Mouse (Mus musculus) retina, postnatal 7 days (tissue): Measurements from ENCODE around the gene Grip1.

Experiments
- DNase-seq: peaks from one replicate; pipeline ENCODE4 v3.0.0-alpha.2; 2012; ENCODE audit warnings: low read depth, low spot score

Grip1 gene

DNA sequence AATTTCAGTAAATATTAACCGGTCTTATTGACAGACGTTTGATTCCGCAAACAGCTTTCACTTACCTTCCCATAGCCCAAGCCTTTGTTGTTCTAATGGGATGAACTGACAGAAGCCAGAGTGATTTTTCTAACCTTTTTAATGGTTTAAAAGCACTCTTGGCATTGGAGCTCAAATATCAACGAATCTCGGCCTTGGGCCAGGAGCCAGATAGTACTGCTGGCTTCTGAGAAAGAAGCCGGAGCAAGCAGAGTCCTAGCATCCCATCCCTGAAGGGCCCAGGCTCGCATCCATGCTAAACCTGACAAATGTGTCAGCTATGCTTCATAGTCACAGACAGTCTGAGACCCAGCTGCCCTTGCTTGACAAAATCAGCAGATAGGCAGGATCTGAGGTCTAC, 302.6 kb downstream of the Grip1 start:
- no peak for DNase-seq

DNA sequence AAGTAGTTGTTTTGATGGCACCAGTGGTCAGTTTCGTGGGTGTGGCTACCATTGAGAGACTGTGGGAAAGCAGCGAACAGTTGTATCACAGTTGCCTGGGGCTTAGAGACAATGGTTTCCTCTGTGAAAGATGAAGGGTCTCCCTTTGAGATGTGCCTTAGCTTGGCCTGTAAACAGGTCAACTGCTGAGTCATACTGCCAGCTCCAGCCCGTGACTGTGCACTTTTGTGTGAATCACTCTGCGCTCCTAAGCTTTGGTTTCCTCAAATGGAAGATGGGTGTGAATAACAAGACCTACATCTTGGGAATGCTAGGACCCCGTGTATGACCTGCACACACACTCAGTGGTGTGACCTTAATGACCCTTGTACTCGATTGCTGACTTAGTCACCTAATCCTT, 303.6 kb downstream of the Grip1 start:
- DNase-seq, result no peak

DNA sequence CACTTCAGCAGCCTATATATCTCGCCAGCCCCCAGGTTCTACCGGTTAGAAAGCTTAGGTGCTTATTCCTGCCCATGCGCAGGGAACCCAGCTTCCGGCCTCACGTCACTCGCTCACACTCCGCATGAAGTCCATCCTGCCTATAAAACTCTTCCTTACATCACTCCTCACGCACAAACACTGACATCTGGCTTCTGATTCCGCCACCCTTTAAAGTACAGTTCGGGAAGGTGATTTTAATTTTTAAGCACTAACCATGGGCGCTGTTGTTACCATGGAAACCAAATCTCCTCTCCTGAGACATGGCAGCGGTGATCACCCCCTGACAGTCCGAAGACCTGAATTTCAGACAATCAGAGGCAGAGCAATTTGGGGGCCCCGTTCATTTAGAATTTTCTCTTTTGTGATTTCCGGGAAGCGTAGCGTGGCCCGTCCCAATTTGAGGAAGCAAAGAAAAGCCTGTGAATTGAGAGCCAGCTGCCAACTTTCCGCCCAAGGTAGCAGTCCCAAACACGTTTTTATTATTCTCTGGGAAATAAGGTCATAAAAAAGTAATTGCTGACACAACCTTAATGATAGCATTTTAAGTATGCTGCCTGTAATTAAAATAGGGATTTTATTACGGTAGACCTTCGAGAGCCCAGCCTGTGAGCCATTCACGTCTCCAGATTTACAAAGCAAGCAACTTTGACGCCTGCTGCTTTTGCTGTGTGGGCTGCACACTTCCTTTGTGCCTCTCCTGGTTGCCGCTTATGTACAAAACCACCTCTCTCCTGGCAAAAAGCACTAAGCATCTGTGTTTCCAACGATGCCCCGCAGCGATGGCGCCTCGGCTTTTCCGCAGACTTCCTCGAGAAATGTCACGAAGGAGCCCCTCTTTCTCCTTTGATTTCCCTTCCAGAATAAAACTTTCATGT, 308.1 kb downstream of the Grip1 start:
- DNase-seq, result no peak

DNA sequence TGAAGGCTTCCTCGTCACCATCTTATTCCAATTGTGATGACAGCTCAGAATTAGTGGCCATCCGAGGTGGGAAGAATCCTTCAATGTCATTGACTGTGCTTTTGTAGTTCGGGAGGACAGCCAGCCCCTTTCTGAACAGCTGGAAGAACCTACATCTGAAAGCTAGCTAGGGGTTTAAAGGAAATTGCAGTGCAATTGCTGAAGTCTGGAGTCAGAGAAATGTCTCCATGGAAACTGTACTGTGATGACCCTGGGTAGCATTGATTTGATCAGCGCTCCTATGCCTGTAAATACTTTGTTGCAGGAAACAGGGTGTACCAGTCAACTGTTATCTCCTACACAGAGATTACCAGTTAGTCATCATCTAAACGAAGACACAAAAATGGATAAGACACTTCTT, 325.2 kb downstream of the Grip1 start:
- DNase-seq, result no peak

DNA sequence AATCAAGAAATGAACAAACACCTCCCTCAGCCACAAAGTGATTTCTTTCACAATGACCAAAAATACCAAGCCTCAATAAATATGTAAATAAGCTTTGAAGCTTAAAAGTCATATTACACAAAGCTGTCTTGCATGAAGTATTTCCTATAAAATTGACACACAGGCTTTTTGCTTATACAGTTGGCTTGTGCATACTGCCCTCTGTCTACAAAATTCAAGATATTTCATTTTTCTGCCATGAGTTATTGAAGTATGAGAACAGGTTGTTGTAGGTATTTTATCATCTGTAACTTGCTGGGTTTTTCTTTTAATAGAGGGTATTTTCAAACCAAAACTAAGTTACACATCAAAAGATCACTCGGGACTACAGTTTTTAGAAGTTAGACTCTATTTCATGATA, 326.0 kb downstream of the Grip1 start:
- DNase-seq, result no peak

DNA sequence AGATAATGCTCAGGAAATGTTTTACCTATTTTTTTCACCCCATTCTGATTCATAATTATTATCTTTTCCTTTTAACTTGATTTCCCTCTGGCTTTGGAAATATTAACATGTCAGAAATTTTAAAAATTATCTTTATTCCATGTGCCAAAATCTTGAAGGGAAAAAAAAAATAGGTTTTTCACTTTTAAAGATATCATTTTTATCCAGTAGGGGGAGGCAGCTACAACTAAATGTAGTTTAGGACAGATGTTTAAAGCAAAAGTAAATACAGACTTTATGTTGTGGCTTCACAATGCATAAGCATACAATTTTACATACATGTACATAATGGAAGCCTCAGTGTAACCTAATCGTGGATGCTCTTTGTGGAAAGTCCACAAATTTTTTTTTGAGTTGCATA, 336.9 kb downstream of the Grip1 start:
- no peak for DNase-seq

DNA sequence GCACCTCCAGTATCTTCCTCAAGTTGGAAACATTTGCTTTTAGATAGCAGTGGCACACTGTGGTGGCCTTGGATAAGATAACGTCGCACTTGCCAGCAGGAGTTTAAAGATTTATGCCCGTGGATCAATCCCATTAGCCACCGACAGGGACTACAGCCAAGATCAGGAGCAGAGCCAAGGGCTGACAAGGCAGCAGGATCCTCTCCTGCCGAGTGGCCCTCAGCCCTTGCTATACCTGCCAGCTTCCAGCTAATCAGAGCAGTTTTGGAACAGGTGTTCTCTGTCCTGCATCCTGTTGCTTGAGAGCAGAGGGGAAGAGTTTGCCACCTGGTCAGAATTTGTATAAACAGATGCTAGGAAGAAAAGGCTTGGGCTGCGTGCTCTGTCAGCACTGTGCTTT, 348.8 kb downstream of the Grip1 start:
- no peak for DNase-seq

DNA sequence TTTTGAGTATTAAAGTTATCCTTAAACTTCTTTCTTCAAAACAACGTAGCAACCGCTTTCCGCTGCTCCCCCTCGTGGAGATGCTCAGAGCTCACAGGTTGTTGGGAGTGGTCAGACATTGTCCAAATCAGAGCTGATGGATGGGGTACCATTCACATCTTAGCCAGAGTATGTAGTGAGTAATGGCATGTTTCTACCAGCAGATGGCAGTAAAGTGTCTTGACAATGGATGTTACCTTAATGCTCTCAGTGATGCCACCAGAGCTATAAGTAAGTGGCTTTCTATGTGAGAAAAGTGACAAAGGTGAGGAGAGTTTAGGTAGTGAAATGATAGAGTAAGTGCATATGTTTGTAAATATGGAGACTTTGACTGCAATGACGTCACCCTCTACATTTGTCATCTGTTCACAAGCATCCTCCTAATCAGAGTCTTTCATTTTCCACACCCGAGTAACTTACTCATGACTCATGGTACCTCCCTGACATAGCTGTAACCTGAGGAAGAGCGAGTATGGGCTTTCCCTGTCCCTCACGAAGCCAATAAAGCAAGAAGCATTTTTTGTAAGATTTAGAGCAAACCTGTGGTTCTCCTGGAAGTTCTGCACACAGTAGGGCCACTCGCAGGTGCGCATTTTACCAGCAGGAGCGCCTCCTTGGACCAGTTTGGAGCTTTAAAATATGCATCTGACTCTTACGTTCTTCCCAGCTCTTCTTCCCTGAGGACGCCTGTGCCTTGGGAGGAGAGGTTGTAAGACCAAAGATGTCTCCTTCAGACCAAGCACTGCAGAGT, 350.2 kb downstream of the Grip1 start:
- peak; percentile 65 for DNase-seq

DNA sequence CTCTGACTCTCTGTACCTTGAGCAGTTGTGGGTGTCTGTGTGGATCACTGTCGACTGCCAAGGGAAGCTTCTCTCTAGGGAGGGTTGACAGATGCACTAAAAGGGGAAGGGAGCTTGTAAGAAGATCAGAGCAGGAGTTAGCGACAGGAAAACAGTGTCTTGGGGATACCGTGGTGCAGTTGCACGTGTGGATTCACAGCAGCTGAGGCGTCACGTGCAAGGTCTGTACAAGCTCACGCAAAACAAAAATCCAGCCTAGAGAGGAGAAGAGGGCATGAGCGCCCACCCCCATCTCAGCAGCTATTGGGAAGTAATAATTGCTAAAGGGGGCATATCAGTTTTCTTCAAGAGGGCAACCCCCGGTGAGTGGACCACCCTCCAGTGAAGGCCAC, 350.8 kb downstream of the Grip1 start:
- DNase-seq, result no peak

DNA sequence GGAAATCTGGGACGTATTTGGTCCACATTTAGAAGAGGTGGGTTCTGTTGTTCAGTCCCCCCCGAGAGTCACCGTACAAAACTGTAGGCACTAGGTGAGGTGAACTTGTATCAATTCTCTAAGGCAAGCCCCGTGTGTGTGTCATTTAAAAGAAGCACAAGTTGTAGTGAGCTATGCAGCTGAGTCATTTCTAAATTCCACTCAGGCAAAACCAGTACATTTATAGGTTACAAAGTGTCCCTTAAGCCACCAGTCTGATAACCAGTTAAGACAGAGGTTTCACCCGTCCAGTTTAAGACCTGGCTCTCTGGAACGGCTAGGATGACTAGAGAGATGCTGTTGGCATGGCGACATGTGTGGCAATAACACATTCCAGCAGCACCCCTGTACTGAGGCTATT, 351.5 kb downstream of the Grip1 start:
- DNase-seq, result no peak

DNA sequence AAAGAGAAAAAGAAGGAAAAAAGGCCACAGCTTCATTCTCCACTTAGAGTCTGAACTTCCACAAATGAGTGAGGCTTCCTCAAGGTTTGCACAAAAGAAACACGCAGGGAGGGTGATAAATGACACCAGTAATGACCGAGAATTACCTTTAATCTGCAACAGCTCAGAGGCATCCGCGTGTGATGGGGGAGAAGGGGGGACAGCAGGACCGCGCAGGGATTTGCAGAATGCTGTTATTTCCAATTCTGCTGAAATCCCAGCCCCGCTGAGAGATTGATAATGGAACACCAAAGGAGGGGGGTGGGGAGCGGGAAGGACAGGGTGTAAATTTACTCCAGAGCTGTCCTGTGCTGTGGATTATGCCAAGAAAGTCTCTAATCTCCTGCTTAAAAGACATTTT, 352.5 kb downstream of the Grip1 start:
- DNase-seq, result no peak

DNA sequence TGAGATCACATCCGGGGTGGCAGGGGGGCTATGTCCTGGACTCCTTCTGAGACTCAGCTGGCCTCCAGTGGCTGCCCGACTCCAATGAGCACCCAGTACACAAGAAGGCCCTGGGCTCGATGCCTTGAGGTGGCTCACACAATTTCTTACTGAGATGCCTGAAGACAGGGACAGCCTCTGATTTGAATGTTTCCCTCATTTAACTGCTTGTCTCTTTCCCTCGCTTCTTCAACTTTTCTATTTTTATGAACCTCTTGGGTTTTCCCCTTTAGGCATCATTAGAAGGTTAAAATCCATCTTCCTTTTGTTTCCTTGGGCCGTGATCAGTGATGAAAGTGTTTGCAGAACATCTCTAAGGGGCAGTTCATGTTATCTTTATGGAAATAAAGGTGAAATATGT, 354.8 kb downstream of the Grip1 start:
- DNase-seq, result no peak

DNA sequence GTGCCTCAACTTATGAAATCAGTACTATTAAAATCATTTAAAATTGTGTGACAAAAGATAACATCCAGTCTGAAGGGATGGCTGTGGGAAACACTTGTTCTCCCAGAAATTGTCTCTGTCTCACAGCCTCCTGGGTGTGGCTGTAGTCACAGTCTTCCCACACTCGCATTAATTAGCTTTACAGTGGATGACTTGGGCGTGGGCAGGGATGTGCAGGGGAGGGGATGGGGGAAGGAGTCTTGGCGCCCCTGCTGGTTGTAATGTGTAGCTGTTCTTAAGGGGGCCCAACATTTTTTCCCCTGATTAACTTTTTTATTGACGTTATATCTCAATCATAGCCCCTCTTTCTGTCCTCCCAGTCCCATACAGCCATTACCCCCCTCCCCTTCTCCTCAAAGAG, 360.5 kb downstream of the Grip1 start:
- no peak for DNase-seq

DNA sequence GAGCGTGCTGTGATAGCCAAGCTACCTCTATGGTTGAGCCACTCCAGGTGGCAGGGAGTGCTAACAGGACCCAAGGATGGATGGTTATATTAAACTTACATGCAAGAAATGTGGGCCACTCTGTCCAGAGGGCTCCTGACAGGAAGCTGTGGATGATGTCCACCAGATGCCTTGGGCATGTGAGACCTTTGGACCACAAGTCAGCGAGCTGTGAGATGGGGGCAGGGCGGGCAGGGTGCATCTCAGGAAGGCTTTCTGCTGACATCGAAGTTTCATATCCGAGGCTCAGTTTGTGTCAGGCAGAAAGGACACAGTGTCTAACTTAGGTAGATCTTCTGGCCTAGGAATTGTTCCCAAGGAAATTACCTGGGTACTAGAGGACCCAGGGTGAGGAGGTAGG, 362.4 kb downstream of the Grip1 start:
- DNase-seq, result no peak

DNA sequence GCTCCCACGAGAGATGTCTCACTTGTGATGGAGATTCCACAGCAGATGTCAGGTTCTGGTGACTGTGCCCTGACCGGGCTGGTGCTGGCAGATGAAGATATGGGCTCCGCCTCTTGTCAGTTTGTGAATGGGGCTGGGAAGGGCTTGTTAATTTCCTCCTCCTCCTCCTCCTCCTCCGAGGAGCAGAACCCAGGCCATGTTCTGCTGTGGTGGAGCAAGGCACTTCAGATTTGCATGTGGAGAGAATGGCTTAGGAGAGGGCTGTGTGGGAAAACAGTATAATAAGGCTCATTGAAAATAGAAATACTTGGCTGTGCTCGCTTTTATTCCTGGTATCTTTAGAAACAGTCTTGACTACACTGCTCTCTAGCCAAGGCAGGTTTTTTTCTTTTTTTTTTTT, 364.8 kb downstream of the Grip1 start:
- no peak for DNase-seq

DNA sequence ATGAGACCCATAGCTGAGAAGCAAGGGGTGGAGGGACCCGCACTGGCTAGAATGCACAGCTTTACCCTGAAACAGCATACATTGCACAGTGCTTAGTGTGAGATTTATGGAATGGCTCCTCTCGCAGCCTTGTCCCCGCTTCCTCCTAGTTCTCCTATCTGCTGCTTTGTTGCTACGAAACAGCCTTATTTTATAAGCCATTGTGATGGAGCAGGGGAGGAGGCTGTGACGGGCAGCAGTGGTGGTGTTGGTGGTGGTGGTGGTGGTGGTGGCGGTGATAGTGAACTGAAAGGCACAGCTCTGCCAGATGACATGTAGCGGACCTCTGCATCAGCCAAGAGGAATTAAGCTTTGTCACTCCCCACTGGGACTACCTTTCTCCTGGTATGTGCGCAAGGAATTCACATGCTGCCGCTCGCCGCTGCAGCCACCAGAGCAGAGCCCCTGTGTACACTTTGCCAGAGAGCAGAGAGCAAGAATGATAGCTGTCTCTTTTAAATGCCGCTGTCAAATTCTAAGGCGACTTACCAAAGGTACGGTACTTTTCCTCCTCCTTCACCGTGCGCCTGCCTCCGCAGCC, 365.6 kb downstream of the Grip1 start:
- no peak for DNase-seq

DNA sequence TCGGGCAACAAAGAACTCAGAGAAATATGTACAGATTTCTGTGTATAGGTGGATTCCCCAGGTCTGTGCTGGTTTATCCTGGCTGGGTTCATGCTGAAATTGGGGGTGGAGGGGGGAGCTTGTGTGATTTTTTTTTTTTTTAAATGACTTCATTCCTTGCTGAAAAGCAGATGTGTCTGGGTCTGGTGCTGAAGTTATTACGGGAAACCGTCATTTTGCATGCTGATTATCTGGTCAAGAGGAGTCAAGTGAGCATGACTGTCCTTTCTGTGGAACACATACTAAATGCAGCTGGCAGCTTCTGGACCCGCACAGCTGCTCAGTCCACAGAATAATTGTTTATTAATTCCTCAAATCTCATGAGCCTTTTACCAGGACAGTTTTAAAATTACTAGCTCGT, 366.1 kb downstream of the Grip1 start:
- no peak for DNase-seq

DNA sequence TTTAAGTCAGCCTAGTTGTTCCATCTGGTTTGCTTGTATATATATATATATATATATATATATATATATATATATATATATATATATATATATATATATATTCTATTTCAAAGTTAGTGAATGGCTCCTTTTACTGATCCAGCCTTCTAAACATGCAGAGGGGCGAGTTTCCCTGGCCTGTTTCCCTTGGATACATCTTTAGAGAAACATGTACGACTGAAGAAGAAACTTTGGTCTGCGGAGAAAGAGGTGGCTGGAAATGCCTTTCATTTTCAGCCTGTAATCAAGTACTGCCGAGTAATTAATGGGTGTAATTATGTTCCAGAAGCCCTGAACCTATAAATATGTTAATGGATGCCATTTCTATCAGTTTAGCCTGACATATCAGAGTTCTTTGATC, 366.8 kb downstream of the Grip1 start:
- DNase-seq, result no peak

DNA sequence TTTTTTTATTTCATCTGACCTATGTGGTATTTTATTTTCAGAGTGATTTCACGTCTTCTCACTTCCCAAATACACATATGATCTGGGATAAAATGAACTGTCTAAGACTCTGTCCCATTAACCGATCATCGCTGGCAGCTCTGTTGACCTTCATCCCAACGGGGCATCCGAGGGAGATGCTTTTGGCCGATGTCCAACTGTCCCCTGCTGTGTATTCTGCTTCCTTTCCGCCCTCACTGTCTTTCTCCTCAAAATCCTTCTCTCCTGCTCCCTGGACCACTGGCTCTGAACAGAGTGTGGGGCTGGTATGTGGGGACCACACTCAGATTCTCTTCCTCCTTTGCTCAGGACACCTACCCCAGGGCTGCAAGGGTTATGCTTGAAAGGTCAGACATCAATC, 370.1 kb downstream of the Grip1 start:
- DNase-seq, result no peak

DNA sequence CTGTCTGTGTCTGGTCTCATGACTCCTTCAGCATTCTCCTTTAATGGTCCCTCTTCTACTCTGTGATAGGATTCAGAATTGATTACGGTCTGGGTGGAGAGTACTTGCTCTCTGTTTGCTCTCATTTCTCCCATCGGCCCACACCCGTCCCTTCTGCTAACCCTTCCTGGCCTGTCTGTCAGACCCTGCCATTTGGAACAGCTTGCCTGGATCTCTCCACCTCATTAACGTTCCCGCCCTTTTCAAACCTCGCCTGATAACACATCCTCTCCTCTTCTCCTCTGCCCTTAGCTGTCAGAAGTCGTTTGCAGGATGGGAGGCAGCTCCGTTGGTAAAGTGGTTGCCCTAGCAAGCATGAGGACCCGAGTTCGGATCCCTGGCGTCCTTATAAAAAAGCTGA, 370.9 kb downstream of the Grip1 start:
- no peak for DNase-seq

DNA sequence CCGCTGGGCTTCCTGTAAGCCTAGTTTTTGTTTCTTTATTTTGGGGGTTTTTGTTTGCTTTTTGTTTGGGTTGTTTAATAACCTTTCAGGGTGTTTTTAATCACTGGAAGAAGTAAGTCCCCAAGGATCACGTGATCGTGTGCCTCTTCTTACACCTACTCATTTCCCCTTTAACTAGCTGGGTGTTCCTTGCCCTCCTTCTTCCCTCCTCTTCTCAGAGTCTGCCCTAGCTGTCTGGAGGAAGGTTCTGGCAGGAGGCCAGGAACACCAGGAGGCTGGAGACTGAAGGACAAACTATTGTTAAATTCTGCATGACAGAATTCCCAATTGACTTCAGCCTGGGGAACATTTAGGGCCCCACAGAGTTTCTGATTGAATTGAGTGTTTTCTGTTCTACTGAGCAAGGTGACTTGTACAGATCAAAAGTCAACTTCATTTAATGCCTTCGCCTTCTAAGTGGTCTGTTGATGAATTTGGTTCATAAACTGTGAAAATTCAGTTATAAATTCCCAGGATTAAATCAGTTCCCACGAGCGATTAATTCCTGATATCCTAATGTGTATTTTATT, 376.8 kb downstream of the Grip1 start:
- no peak for DNase-seq

DNA sequence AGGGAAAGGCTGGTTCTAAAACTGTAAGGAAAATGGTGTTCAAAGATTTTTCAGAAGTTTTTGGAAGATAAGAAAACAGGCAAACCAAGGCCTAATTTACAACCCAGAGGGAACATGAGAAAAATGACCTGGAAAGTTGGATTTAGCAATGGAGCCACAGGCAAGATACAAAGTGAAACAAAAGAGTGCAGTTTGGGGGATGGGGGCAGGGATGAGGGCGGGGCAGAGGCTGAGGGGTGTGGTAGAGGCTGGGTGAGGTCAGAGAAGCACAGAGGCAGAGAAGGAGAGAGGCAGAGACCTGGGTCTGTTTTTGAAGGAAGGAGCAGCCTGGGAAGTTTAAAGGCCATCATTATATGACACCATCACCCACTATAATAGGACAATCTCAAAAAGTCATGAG, 377.5 kb downstream of the Grip1 start:
- no peak for DNase-seq
